Mouse (Mus musculus) layer of hippocampus, postnatal 25 days (tissue): ENCODE measurements at regions not wholly inside any gene's neighbourhood (a gene's known extent, or its start where the extent isn't known, plus 50 kb on each side); places are given as distances from the start of the nearest gene placed in this dataset.

Source experiments
- DNase-seq, 2 experiments: peaks; one replicate each; pipeline ENCODE4 v3.0.0; 2022; ENCODE audit warnings: mixed read lengths in 2 of 2, low spot score in 1 of 2; ENCODE audit errors: extremely low spot score in 1 of 2

- no peak for DNase-seq
Measured at GRCm38 (mm10) chr5:112143993-112144621, 108.2 kb downstream of the Cryba4 start.

GRCm38 (mm10) chr5:112153675-112154085 lies 98.6 kb downstream of the Cryba4 start:
- peak; percentile 96 for DNase-seq

- DNase-seq, result no peak
Measured at GRCm38 (mm10) chr5:112154650-112155049, 97.7 kb downstream of the Cryba4 start.

- DNase-seq, result no peak
Measured at GRCm38 (mm10) chr5:112155051-112155450, 97.3 kb downstream of the Cryba4 start.

- no peak for DNase-seq
Measured at GRCm38 (mm10) chr5:112156005-112156404, 96.3 kb downstream of the Cryba4 start.

- no peak for DNase-seq
Measured at GRCm38 (mm10) chr5:112166410-112167175, 85.7 kb downstream of the Cryba4 start.

- no peak for DNase-seq
Measured at GRCm38 (mm10) chr5:112167790-112168189, 84.5 kb downstream of the Cryba4 start.

GRCm38 (mm10) chr5:112171325-112171724 lies 81.0 kb downstream of the Cryba4 start:
- no peak for DNase-seq

GRCm38 (mm10) chr5:112179213-112180057 lies 72.9 kb downstream of the Cryba4 start:
- DNase-seq, result peak in 1 of 2 experiments; percentile 16

- DNase-seq, result peak in 1 of 2 experiments; percentile 22
Measured at GRCm38 (mm10) chr5:112182775-112183174, 69.5 kb downstream of the Cryba4 start.

- DNase-seq, result no peak
Measured at GRCm38 (mm10) chr5:112195667-112196066, 56.7 kb downstream of the Cryba4 start.
